Mouse (Mus musculus): ENCODE measurements at regions not wholly inside any gene's neighbourhood (a gene's known extent, or its start where the extent isn't known, plus 50 kb on each side); places are given as distances from the start of the nearest gene placed in this dataset.

- TF ChIP-seq POLR2A (IDR thresholded peaks at IDR 0.05; ENCODE audit: control insufficient read depth, extremely low read depth, insufficient read depth, low read length, poor library complexity): no peak
- TF ChIP-seq CTCF (IDR thresholded peaks at IDR 0.05; ENCODE audit: borderline replicate concordance, control insufficient read depth, extremely low read depth, insufficient read depth, low read length, poor library complexity): no peak
Observed at GRCm38 (mm10) chr13:103396526-103397020, 62.3 kb upstream of the Mast4 start.
